Mouse (Mus musculus) layer of hippocampus, postnatal 36 days (tissue): Measurements from ENCODE around the gene Gstm3. TPM values are rescaled to one million over a fixed set of nuclear protein-coding genes. Genes with fewer than 3 reads are reported as not detected.
"Not testable (repeated sequence)": the region's sequence is repeated elsewhere in the genome, so short reads cannot be mapped to it uniquely, and the experiment has no call there.

Experiments used
- DNase-seq, 2 experiments: peaks; one replicate each; pipeline ENCODE4 v3.0.0; 2022
- total RNA-seq, 2 experiments: library from RNA; stranded (reverse); gene quantifications; 2 replicates each; pipeline ENCODE4 v1.2.3; 2021

Gene Gstm3
- total RNA-seq, 2 experiments from 2014 or later: not detected

DNA sequence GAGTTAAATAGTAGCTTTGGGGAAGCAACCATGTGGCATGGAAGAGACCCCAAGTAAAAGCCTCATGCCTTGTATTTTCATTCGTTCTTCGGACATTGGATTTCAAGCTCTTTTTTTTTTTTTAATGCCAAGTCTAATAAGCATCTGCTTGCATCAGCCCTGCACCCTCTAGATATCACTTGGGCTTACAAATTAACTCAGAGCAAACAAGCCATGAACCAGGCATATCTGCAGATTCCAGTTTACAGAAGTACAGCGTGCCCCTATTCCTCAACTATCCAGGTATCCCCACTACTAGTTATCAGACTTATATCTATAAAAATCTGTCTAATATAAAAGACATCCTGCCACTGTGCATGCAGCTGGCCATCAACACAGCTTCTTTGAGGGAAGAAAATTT is 3.0 kb upstream of the Gstm3 start:
- DNase-seq: no peak

DNA sequence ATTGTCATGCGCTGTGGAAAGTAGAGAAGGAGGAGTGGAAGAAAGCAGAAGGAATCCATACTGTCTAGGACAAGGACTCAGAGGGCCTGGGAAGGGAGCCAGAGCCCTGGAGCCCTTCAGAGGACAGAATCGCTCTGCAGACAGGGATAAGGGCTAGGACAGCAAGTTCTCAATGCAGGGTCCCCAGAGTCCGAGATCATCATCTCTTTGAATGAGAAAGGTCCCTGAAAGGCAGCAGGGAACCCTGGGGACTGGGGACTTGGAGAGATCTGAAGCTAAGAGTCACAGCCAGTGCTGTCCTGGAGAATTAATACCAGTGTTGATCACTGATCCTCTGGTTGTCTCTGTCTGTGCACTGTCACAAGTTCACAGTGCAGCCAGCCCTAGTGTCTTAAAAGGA is 2.0 kb upstream of the Gstm3 start:
- DNase-seq: not testable (repeated sequence)

DNA sequence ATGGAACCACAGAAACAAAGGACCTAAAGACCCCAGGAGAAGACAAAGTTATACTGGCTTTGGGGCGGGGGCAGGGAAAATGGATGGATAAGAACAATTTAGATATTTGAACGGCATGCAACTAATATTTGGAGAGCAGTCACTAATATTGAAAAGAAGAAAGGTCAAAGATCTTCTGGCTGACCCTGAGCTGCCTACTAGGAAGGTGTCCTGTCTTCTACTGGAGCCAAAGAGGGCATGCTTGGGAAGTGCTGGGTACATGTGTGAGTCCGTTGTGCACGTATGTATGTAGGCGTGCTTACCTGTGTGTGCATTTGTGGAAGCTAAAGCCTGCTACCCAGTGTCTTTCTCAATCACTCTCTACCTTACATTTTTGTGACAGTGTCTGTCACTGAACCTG is 2.5 kb downstream of the Gstm3 start:
- no peak for DNase-seq

DNA sequence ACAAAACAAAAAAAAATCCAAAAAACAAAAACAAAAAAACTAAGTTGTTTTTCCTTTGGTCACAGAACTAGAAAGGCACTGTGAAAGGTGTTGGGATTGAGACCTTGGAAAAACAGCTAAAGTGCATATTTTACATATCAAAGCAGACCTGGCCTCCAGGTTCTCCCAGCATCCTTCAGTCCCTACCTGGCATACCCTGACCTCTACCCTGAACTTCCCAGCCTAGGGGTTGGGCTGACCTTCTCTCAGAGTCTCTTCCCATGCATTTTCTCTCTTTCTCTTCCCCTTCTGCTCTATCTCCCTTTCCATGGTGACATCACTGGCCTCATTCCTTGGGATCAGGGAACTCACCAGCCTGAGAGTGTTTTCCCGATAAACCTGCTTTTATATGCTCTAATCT is 3.5 kb downstream of the Gstm3 start:
- no peak for DNase-seq

DNA sequence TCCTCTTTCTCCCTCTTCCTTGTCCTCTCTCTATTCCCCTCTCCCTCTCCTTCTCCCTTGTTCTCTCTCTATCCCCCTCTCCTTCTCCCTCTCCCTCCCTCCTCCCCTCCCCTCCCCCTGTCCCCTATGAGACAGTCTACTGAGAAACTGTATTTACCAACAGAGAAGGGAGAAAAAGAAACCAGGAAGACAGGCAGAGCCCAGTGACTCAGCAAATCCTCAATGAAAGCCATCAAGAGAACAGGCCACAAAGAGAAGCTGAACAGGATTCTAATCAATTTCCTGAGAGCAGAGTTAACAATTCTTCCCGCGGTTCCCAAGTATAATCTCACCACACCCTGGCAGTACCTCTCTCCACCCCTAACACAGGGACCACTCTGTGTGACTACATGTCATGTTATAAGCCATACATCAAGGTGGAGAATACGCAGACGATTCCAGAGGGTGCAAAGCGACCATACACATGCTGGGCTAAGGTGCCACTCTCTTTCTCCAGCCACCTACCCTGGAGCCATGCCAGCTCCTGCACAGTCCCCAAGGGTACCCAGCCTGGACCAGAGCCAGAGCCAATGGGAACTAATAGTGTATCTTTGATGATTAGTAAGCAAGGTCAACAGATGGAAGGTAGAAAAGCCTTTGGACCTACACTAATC is 4.3 kb downstream of the Gstm3 start:
- no peak for DNase-seq

DNA sequence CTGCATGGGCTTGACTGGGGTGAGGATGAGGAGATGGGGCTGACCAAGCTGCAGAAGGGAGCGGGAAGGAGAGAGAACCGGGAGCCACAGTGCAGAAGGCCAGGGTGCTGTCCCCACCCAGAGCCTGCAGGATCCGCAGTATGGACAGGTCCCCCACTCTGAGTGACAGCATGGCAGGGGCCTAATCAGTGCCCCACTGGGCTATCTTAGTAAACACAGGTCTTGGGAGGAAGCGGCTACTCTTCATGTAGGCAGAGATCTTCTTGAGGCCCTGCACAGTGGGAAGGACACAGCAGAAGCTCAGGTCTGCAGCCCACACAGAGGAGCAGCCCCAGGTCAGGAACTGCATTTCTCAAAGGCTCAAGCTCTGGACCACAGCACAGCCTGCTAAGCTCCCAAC is 5.1 kb downstream of the Gstm3 start:
- no peak for DNase-seq

DNA sequence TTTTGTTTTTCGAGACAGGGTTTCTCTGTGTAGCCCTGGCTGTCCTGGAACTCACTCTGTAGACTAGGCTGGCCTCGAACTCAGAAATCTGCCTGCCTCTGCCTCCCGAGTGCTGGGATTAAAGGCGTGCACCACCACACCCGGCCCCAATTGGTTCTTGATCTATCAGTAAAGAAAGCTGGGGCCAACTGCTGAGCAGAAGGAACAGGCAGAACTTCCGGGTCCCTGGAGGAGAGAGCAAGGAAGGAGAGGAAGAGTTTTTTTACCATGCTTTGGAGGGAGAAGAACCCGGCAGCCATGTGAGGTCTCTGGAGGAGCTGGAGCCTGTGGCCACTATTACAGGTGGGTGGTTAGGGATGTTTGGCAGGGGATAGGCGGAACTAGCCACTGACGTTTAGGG is 13.8 kb downstream of the Gstm3 start:
- DNase-seq: not testable (repeated sequence)

DNA sequence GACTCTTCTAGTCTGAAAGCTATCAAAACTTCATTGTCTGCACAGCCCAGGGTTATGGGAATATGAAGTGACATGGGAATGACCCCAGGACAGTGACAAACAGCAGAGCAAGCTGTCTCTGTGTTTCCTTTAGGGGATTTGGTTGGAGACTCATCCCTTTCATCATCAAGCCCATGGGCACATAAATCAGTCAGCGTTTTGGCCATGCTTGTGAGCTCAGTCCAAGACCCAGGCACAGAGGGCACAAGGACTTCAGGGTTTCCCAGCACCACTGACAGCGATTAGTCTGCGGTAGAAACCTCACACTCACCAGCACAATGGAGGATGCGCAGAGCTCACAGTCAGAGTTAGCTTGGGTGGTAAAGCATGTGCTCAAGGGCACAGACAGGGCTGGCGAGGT is 15.2 kb downstream of the Gstm3 start:
- DNase-seq: no peak

DNA sequence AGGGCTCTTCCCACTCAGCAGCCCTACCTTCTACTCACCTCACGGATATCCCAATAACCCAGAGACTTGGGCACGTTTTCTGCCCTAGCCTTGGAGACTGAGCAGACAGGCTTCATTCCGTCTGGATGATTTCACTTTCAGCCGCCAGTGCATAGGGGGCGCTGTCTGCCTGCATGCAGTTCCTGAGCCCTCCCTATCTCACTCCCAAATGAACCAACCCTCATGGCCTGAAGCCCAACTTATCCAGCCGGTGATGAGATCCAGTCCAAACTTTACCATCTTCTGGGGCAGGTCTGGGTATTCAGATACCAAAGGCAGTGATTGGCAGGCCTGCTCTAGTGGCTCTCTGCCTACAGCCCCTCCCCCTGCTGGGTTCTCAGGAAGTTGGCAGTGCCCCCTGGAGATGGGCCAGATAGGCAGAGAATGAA is 15.7 kb downstream of the Gstm3 start:
- DNase-seq: peak; percentile 49 to 68

DNA sequence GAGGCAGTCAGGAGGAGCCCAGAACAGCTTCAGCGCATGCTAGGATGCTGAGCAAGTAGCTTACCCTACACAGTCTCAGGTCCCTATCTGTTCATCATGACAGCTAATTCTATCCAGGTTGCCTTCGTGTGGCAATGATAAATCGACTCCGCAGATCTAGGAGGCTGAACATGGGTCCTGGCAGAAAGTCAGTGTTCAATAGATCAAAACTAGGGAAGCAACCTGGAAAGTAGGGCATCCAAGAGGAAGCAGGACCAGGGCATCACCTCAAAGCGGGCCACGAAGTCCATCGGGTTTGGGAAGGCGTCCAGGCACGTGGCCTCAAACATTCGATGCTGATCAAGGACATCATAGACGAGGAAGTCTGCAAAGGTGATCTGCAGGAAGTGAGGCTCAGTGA is 18.6 kb downstream of the Gstm3 start:
- no peak for DNase-seq

DNA sequence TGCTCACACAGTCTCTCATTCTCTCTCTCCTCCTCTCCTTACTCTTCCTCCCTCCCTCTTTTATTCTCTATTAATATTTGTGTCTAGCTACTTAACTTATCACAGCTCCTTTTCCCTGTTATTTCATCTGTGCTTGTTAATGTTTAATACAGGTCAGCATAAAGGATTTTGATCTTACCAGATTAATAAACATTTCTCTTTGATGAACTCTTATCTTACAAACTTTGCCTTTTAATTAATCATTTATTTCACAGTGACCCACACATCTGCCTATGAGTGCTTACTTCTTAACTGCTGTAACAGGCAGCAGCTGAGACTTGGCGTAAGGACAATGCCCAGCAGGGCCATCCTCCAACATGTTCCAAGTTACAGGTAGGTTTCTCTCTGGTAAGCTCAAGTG is 19.6 kb downstream of the Gstm3 start:
- DNase-seq: not testable (repeated sequence)

DNA sequence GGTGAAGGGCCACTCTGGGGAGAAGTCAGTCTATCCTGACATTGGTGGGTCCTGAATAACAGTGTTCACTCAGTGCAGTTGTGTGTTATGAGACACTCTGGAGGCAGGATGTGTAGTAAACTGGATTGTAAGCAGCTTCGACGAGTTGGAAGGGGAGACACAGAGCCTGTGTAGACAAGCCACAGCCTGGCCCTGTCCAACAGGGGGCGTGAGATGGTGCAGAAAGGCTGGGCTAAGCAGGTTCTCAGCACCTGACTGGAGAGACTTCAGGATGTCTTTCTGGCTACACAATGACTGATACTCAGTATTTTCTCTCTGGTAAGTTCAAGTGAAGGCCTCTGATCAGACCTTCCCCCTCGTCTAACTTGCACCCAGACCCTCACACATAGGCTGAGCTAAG is 23.4 kb downstream of the Gstm3 start:
- no peak for DNase-seq

DNA sequence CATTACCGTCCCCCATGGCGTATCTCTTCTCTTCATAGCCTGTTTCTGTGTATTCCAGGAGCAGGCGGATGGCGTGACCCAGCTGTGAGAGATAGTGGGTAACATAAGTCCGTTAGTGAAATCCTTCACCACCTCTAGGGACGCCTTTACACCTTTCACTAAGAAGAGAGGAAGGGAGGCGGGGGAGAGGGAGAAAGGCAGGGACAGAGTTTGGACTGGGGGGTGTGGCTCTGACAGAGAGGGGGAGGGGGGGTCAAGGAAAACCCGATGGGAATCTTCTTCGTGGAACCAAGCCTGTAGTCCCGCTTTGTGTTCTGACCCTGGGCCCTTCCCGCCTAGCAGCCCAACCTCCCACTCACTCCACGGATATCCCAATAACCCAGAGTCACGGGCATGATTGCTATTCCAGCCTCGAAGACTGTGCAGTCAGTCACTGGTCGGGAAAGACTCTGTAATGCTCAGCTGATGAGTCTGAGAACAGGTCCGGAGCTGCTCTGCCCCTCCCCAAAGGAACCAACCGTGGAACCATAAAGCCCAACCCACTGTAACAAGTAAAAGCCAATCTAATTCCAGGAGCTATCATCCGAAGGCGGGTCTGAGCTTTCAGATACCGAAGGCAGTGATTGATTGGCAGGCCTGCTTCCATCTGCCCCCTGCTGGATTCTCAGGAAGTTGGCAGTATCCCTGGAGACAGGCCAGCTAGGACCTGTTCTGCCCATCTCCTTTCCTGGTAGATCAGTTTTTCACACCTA is 25.7 kb downstream of the Gstm3 start, which contains the start of gene Gstm6:
Gene Gstm6 (minus strand): TSS at position 511 of the 752 bp plus-strand sequence.
- peak in 1 of 2 experiments; percentile 49 for DNase-seq

DNA sequence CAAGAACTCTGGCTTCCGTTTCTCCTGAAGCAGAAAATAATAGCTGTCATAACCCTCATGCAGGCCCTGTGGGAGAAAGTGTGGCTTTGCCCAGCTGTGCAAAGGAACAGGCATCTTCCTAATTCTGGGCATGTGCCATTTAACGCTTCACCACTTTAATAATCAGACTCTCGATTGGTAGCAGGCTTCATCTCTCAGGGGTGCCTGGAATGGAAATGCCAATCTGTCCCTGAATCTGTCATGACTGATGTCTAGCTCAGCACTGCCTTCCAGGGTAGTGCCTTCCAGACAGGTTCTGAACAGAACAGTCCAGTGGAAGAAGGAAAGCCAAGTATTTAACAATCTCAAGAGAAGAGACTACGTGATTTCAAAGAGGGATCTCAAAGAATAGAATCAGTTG is 27.8 kb downstream of the Gstm3 start:
- DNase-seq: peak in 1 of 2 experiments; percentile 26

DNA sequence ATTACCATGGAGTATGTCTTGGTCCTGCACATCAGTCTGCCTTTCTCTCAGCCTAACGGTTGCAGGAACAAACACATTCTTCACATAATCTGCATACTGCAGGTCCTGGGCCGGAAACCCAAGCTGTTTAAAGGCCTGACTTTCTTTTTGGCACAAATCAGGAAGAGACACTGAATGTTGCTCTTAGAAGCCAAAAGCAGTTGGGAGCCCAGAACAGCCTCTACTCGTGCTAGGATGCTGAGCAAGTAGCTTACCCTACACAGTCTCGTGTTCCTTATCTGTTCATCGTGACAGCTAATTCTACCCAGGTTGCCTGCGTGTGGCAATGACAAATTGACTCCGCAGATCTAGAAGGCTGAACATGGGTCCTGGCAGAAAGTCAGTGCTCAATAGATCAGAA is 28.6 kb downstream of the Gstm3 start:
- no peak for DNase-seq

DNA sequence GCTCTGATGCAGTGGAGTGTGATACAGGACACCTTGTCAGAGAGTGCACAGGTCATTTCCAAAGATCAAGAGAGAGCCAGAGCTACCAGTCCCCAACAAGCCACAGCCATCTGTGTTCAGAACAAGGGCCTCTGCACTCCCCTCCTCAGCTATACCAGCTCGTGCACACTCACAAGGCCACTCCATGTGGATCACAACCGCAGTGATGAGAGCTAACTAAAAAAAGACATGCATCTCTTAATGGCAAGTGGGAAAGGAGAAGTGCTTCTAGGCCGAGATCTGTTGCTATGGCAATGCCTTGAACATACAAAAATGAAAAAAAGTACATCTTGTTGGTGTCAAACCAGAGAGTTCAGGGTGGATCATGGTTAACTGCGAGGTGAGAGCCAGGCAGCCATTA is 29.3 kb downstream of the Gstm3 start:
- no peak for DNase-seq

DNA sequence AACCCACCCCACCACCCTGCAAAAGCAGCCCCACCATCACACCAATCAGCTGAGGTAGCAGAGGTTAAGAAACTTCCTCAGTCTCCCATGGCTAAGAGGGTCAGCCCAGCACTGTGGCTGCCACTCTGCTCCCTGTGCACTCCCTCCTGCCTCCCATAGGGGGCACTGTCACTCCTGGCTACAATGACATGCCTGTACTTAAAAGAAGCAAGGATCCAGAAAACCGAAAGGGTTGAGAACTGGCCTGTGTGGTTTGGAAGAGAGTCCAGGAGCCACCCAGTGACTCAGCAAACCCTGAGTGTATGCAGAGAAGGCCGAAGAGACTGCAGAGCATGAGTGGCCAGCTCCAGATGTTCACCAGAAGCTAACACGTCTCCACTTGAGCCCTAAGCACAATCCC is 29.7 kb downstream of the Gstm3 start:
- peak in 1 of 2 experiments; percentile 39 for DNase-seq

DNA sequence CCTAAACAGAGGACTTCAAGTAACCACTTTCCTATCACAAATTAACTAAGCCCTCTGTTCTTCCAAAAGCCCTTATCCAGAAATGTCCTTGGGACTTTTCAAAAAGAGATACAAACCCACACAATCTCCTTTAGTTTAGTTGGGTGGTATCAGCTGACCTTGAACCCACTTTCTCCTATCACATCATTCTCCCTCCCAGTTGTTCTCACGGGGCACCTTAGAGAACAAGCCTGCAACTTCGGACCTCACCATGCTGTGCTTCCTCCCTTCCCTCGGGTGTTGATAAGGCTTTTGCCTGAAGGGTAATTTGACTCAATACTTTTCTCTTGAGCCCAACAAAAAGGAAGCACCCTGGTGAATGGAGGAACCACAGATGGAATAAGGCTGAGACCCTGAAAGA is 33.2 kb downstream of the Gstm3 start:
- DNase-seq: no peak

DNA sequence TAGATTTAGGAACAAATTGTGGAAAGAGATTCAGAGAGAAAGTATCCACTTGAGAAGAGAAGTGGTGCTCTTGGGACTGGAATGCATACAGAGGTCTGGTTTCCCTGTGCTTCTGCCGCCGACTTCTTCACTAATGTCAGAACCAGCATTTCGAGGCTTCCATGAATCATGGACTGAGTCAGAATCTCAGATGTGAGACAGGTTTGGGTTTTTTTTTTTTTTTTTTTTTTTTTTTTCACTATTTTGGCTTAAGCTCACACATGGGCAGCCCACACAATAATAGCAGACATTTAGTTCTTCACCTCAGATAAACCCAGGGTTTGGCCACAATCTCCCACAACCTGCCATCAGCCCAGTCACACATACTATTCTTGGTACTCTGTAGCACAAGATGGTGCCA is 33.8 kb downstream of the Gstm3 start:
- no peak for DNase-seq

DNA sequence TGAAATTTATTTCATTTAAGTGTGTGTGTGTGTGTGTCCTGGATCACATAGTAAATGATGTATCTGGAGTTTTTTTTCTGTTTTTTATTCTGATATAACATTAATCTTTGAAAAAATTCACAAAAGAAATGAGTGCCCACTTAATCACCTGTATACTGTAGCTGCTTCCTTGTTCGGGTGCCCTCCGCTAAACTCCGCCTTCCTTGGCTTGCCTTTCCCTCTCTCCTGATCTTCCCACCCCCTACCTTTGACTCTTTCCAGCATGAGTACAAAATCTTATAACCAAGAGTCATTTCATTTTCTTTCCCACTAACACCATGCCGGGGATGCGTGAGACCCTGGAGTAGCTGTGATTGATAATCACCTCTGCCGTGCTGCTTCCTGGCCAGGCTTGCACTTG is 37.0 kb downstream of the Gstm3 start:
- DNase-seq: no peak

DNA sequence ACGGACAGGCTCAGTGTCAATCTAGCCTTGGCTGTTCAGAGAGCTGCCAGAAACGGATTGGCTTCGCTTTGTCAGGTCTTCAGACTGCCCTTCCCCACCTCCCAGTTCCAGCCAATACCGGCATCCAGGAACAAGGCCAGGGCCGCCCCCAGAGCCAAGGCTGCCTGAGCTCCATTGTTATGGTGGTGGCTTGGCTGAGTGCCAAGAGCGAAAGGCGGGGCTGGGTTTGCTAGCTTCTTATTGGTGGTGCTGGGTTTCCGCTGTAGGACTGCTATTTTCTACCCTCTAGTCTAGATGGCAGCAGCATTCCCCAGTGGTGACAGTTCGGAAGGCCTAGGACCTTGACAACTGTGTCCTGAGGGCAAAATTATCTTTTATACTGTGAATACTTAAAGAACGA is 37.4 kb downstream of the Gstm3 start, which contains the start of gene Gstm7:
Gene Gstm7 (minus strand): TSS at position 148 of the 400 bp plus-strand sequence.
- DNase-seq: peak; percentile 99

DNA sequence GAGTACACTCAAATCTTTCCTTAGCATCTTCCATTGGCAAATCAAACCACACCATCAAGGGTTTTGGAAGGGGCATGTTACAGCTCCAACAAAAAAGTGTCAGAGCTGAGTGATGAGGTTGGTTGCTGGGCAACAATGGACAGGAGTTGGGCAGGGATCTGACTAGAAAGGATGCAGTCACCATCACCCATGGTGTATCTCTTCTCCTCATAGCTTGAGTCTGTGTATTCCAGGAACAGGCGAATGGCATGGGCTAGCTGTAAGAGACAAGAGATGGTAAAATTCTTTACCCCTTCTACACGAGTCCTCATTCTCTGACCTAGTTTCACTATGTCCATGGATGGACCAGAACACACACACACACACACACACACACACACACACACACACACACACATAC is 37.9 kb downstream of the Gstm3 start:
- no peak for DNase-seq

DNA sequence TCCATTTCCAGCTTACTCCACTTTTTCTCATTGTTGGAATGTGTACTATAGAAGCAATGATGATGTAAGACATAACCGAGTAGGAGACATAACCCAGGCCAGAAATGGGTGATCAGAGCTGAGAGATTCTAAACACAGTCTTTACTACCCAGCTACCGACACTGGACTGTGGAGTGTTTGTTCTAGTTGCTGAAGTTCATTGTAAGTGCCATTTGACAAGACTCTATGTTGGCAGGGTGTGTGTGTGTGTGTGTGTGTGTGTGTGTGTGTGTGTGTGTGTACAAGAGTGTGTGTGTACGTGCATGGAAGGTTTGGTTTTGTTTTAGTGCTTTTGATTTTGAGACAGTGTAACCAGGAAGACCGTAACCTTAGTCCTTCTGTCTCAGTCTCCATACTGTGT is 39.4 kb downstream of the Gstm3 start:
- DNase-seq: no peak

DNA sequence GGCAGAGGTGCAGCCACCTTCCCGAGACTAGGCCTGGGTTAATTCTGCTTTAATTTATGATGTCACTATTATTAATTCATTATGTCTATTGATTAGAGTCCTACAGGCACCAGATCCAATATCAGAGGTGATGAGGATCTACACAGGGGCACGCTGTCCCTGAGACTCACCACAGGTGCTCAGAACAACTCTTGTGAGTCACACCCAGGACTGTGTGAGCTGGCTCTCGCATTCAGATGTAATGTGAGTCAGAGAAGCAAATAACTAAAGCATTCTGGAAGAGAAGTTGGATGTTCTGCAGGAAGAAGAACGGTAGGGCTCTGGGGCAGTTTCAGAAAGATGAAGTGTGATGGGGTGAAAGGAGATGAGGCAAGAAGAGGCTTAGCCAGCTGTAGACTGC is 39.8 kb downstream of the Gstm3 start:
- no peak for DNase-seq
